Mouse (Mus musculus) thymus, adult 2 months (tissue): ENCODE measurements around the gene Gpr88.

Experiments
- CTCF ChIP-seq: fragments of 200-500 bp; IDR thresholded peaks from 2 replicates; pipeline ENCODE4 v1.5.1; 2012; ENCODE audit warnings: mild to moderate bottlenecking, control low read depth, low read length, moderate library complexity, borderline replicate concordance; ENCODE audit not compliant: control insufficient read depth, poor library complexity, insufficient read depth; ENCODE audit errors: extremely low read depth
- POLR2A ChIP-seq: fragments of 200-500 bp; IDR thresholded peaks from 2 replicates; pipeline ENCODE4 v1.6.1; 2012; ENCODE audit warnings: mild to moderate bottlenecking, low read length, control low read depth, moderate library complexity; ENCODE audit not compliant: control insufficient read depth, poor library complexity, insufficient read depth; ENCODE audit errors: extremely low read depth

- TF ChIP-seq POLR2A = no peak
- no peak for TF ChIP-seq CTCF
Measured at GRCm38 (mm10) chr3:116266360-116266759, 13.1 kb upstream of the Gpr88 start.
